Mouse (Mus musculus) yolk sac, embryonic 10.5 days (tissue): Measurements from ENCODE around the gene Yy2.

Source experiments
- DNase-seq: peaks from one replicate; pipeline ENCODE4 v3.0.0-alpha.2; 2017; ENCODE audit warnings: low spot score

Gene Yy2

GRCm38 (mm10) chrX:157568840-157569239 lies at the start of gene Yy2:
TSS of gene Yy2 (minus strand) at chrX:157568985.
- no peak for DNase-seq

GRCm38 (mm10) chrX:157612894-157613293 lies 44.1 kb upstream of the Yy2 start:
- no peak for DNase-seq

- no peak for DNase-seq
Measured at GRCm38 (mm10) chrX:157601450-157601849, 32.7 kb upstream of the Yy2 start.

DNA sequence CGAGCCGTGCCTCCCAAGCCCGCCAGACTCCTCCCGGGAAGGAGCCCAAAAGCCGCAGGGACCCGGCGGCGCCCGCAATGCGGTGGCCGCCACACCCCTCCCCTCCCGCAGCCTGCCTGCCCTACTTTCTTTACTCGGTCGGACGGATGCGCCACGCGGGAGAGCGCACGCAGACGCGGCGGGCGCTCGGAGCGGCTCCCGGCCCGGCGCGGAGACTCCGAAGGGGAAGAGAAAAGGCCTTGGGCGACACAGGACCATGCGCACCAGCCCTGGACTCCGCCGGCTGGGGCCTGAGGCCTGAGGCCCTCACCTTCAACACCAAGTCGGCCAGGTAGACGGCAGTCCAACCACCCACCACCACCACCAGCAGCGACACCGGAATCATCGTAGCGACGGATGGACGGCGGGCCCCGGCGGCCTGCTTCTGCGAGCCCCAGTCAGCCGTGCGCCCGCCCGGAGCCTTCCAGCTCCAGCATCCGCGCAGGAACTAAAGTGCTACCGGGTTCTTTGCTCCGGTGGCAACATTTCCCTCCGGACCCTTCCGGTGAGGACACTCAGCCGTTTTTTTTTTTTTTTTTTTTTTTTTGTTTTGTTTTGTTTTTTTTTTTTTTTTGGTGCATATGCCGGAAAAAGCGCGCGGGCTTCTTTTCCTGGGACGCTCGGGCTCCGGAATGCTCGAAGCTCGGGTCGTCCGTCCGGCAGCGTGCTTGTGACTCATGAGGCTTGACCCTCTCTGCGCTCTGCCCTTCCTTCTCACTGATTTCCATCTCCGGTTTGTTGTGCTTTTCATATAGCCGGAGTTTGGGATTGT lies 29.6 kb upstream of the Yy2 start, which contains the start of gene Mbtps2:
Gene Mbtps2, minus strand, starts transcription at position 530 of the 811 bp plus-strand sequence.
- DNase-seq: peak; percentile 63

DNA sequence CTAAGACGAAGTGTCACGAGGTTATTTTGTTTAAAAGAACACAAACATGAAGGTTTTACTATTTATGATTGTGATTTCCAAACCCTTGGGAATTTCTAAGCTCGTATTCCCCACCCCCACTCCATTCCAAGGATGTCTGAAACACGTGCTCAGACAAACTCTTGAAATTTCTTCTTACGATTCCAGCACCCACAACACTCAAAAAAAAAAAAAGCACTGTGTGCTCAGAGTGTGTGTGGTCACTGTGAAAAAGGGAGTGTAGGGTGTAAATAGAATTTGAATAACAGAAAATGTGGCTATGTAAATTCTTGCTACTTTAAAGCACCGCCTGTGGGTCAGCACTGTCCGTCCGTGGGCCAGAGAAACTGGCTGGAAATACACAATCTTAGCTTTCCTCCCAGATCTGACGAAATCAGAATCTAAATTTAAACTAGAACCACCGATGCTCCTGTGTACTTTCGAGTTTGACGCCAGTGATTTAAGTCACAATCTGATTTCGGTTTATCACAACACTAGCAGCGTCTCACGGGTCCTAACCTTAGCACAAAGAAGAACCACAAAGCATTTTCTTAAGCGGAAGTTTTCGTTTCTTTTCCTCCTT lies 28.9 kb upstream of the Yy2 start:
- no peak for DNase-seq

DNA sequence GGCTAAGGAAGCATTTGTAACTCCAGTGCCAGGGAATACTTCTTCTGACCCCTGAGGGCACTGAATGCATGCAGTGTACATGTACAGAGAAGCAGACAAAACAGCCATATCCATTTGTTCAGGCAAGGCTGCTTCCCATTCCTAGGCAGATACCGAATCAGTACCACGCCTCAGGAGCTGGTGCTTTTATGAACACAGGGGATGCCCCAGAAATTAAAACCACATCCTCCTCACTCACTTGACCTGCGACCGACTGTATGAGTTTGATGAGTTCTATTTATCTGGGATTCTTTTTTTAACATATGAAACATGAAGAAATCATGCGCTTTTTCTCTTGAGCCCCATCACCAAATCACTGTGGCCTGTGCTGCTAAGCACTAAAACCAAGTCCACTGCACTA lies 28.0 kb upstream of the Yy2 start:
- no peak for DNase-seq

DNA sequence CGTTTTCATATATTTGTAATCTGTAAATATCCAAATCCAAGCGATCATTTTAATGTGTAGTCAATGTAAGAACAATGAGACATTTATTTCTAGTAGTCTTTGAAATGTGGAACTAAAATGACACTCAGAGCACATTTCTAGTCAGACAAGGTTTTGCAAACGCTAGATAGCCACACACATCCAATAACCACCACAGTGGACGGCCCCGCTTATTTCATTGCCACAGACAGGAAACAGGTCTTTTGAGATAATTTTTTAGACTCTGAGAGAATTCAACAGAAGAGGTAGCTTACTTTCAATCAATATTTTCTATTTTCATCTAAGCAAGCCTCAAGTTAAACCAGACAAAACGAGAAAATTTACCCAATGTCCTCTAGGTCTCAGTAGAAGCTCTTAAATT lies 27.1 kb upstream of the Yy2 start:
- no peak for DNase-seq

DNA sequence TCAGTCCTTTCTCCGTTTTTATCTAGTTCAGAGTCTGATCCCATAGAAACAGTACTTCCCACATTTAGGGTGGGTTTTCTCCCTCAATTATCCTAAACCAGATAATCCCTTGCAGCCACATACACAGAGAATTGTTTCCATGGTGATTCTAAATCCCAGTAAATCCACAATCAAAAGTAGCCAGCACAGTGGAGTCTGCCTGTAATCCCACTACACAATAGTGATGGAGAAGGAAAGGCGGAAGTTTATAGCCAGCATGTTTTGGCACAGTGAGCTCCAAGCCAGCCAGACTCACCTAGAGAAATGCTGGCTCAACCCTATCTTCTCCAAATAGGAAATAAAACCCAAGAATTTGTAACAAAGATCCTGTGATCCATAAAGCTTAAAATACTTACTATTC lies 25.8 kb upstream of the Yy2 start:
- DNase-seq: no peak

DNA sequence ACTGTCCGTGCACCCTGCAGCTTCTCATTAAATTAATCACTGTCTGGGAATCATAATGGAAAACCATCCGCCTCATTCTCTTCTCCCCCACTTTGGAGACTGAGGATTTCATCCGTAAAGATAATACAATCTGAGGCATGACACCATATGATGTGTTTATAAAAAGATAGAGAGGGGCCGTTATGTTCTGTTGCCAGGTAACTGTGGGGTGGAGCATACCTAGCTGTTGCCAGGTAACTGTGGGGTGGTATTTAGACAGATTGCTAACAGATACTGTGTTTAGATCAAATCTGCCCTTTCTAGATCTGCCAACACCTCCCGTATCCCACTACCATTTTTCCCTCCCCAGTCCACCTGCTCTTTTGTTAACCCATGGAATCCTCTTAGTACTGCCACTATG lies 18.2 kb upstream of the Yy2 start:
- DNase-seq: no peak

DNA sequence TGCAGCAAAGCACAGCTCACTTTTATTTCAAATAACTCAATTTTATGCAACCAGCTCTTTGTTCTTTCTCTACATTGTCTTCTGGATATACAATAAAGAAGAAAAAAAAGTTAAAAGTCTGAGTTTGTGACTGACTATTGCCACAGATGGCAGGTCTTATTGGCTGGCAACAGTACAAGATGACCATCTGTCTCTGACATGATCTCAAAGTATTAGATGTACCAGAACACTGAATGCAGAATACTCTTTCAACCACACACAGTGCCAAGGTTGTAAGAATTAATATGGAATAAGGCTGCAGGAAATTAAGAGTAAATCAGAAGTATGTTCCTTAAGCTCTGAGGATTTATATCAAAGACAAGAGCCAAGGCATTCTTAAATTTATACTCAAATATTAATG lies 17.6 kb upstream of the Yy2 start:
- no peak for DNase-seq

DNA sequence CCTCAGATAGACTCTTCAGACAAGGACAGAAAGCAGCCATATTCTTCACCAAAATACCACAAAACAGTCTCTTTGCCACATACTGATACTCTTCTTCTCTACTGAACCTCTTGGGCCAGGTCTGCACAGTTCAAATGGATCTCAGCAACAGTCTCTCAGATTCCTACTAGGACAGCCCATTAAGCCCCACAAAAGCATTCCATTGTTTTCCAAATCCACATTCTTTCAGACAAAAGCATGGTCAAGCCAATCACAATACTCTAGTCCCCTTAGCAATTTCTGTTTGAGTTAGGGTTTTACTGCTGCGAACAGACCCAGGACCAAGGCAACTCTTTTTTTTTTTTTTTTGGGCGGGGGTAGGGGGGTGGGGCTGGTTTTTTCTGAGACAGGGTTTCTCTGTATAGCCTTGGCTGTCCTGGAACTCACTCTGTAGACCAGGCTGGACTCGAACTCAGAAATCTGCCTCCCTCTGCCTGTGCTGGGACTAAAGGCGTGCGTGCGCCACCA lies 10.4 kb upstream of the Yy2 start:
- DNase-seq: no peak

DNA sequence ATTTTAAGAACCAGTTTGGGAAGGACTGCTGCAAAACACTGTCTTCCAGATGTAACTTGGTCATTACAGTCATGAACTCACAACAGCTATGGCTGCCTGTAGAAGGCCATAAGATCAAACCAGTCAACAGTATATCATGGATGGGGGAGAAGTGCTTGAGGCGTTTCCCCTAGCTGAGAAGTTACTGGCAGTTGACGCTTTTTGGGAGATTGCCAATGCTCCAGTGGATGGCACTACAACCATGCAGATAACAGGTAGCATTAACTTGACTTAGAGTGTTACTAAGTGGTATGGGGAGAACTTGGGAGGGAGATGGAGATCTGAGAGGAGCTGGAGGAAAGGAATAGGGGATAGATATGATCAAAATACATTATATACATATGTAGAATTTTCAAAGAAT lies 5.9 kb upstream of the Yy2 start:
- DNase-seq: no peak

DNA sequence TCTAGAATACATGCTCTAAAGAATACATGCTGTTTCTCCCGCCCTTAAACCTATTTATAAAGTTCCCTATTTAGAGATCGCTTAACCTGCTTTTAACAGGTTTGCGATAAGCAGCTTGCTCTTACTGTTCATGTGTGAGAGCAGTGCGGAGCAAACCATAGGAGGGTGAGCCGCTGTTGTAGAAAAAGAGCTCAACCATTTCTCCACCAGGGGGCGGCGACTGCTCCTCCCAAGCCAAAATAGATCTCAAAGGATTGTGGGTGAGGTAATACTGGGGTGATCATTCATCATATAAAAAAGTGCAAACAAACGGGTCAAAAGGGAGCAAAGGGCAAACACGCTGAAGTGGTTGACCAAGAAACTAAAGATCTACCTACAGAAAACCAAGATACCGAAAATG lies 5.0 kb downstream of the Yy2 start:
- DNase-seq: no peak

DNA sequence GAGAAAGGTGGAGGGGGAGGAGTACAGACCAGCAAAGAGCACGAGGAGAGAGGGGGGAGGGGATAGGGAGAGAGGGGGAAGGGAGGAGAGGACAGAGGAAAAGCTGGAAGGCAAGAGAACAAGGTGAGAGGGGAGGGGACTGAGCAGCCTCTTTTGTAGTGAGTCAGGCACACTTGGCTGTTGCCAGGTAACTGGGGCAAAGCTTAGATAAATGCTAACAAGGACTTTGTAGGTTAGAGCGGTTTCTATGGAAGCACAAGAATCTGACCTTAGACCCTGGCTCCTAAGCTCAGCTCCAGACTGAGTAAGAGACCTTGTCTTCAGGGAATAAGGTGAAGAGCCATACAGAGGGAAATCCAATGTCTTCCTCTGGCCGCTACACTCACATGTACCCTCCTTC lies 21.7 kb downstream of the Yy2 start:
- peak; percentile 75 for DNase-seq
